Mouse (Mus musculus) gastrocnemius, postnatal 25 days (tissue): ENCODE results near the gene S100a13. TPM values are rescaled to one million over a fixed set of nuclear protein-coding genes. Genes with fewer than 3 reads are reported as not detected.

ENCODE experiments used
- DNase-seq: peaks from one replicate; pipeline ENCODE4 v3.0.0; 2022
- total RNA-seq, 2 experiments: library from RNA; stranded (reverse); gene quantifications; 1 replicate in 1 of 2; 2 replicates in 1 of 2; pipeline ENCODE4 v1.2.3; 2021

S100a13 gene
- total RNA-seq, 2 experiments from 2014 or later, result 9.5 to 16.8 TPM

GRCm38 (mm10) chr3:90552231-90552630 lies 38.0 kb downstream of the S100a13 start:
- no peak for DNase-seq

GRCm38 (mm10) chr3:90555954-90556353 lies 41.7 kb downstream of the S100a13 start:
- DNase-seq, result peak; percentile 24

GRCm38 (mm10) chr3:90560008-90560628 lies 45.9 kb downstream of the S100a13 start, which contains the start of gene S100a3:
Gene S100a3, plus strand, starts transcription at chr3:90560578.
- no peak for DNase-seq

Other genes with a start within 250 kb of the S100a13 start
- gene Dennd4b, start 249.2 kb upstream of the S100a13 start, total RNA-seq, result 10 to 100 TPM; 71.3 to 76.9 TPM
- 10 to 100 TPM; 37.2 to 40.0 TPM for gene Gatad2b, start 221.3 kb upstream of the S100a13 start, total RNA-seq
- gene Slc27a3, start 124.5 kb upstream of the S100a13 start, total RNA-seq, result 1 to 10 TPM; 1.5 to 1.7 TPM
- gene Ints3, start 80.8 kb upstream of the S100a13 start, total RNA-seq, result 10 to 100 TPM; 14.5 to 15.9 TPM
- gene Npr1, start 48.6 kb upstream of the S100a13 start, total RNA-seq, result 10 to 100 TPM in 1 of 2 experiments, 1 to 10 TPM in 1; 7.7 to 10.8 TPM
- 10 to 100 TPM; 23.4 to 25.6 TPM for gene Ilf2, start 38.3 kb upstream of the S100a13 start, total RNA-seq
- 10 to 100 TPM; 57.4 to 60.0 TPM for gene Snapin, start 23.4 kb upstream of the S100a13 start, total RNA-seq
- gene Chtop, start 4.9 kb upstream of the S100a13 start, total RNA-seq, result 10 to 100 TPM; 86.0 to 86.1 TPM
- 100 to 1,000 TPM; 112 to 150 TPM for gene S100a1, start within 50 bp of the S100a13 start, total RNA-seq
- under 1 TPM; 0.29 to 0.67 TPM for gene S100a14, start 12.4 kb downstream of the S100a13 start, total RNA-seq
- 10 to 100 TPM; 62.7 to 69.8 TPM for gene S100a16, start 22.8 kb downstream of the S100a13 start, total RNA-seq
- gene S100a3, start 46.1 kb downstream of the S100a13 start, total RNA-seq, result not detected
- not detected for gene S100a2, start 75.8 kb downstream of the S100a13 start, total RNA-seq
- not detected for gene Gm42674, start 87.5 kb downstream of the S100a13 start, total RNA-seq
- 10 to 100 TPM; 11.3 to 23.2 TPM for gene S100a4, start 89.3 kb downstream of the S100a13 start, total RNA-seq
- gene S100a5, start 94.1 kb downstream of the S100a13 start, total RNA-seq, result not detected
- 100 to 1,000 TPM in 1 of 2 experiments, 10 to 100 TPM in 1; 65.8 to 112 TPM for gene S100a6, start 98.4 kb downstream of the S100a13 start, total RNA-seq
- under 1 TPM; 0.20 to 0.43 TPM for gene S100a7a, start 139.6 kb downstream of the S100a13 start, total RNA-seq
- not detected for gene S100a8, start 154.5 kb downstream of the S100a13 start, total RNA-seq
- under 1 TPM in 1 of 2 experiments, not detected in 1; 0.59 TPM for gene S100a9, start 181.3 kb downstream of the S100a13 start, total RNA-seq
- gene Pglyrp4, start 212.5 kb downstream of the S100a13 start, total RNA-seq, result not detected